In genomic region chr4:107765196-107765813, GRCm38 (mm10) we compare ENCODE assay signal across 18 mouse cellular contexts. TPM values are rescaled to one million over a fixed set of nuclear protein-coding genes. Genes with fewer than 3 reads are reported as not detected.
DNase-seq lines count a peak whose midpoint lies in the region; ATAC-seq and TF ChIP-seq lines count a peak whose summit lies in the region.
"Had no signal": no experiment of that assay in that cellular context is flagged by ENCODE, and none has a peak within 500 bp of the region (broad histone marks: within the 10 kb centered on the region; RNA-seq: fewer than 3 reads in every experiment).

No protein-coding gene starts in this region.

- 64% methylated on average over 9 of the region's 9 CpGs for WGBS in bone marrow, adult 2 months
- 38% methylated on average over 9 of the region's 9 CpGs for WGBS in forebrain, embryonic 16.5 days
- 47% methylated on average over 9 of the region's 9 CpGs for WGBS in hindbrain, postnatal 0 days
- 71% methylated on average over 9 of the region's 9 CpGs for WGBS in kidney, embryonic 16.5 days

- TF ChIP-seq CTCF in bone marrow, adult 2 months (IDR thresholded peaks at IDR 0.05; ENCODE audit: control insufficient read depth, insufficient read depth, low read length), result no peak
- no peak for TF ChIP-seq CTCF in brain, embryonic 14.5 days (IDR thresholded peaks at IDR 0.05; ENCODE audit: borderline replicate concordance, extremely low read depth, insufficient read depth, insufficient read length)
- TF ChIP-seq CTCF in hindbrain, postnatal 0 days (IDR thresholded peaks at IDR 0.05; ENCODE audit: low read depth), result no peak

- no peak overlapping the region for H3K9ac ChIP-seq in forebrain, embryonic 16.5 days (replicated peaks; ENCODE audit: low read depth, low read length)
- H3K9ac ChIP-seq in hindbrain, postnatal 0 days (replicated peaks; ENCODE audit: low read length), result no peak overlapping the region
- no peak overlapping the region for H3K9ac ChIP-seq in kidney, embryonic 16.5 days (replicated peaks; ENCODE audit: low read length)
- H3K9ac ChIP-seq: liver, embryonic 12.5 days; lung, embryonic 15.5 days had no signal

- no peaks in the 10 kb centered on the region for H3K9me3 ChIP-seq in forebrain, embryonic 16.5 days (ENCODE audit: control insufficient read depth, low read length)
- no peaks in the 10 kb centered on the region for H3K9me3 ChIP-seq in hindbrain, postnatal 0 days (ENCODE audit: low read length)
- no peaks in the 10 kb centered on the region for H3K9me3 ChIP-seq in kidney, embryonic 16.5 days (ENCODE audit: low read length)
- H3K9me3 ChIP-seq: G1E; liver, embryonic 12.5 days; lung, embryonic 15.5 days had no signal

- H3K27me3 ChIP-seq in forebrain, embryonic 16.5 days (replicated peaks; ENCODE audit: control insufficient read depth, insufficient read depth, low read length), result no peaks in the 10 kb centered on the region
- H3K27me3 ChIP-seq in hindbrain, postnatal 0 days (ENCODE audit: insufficient read depth, low read length), result no peaks in the 10 kb centered on the region
- no peaks in the 10 kb centered on the region for H3K27me3 ChIP-seq in kidney, embryonic 16.5 days (ENCODE audit: insufficient read depth, low read length)
- H3K27me3 ChIP-seq: lung, embryonic 15.5 days had no signal

- H3K4me2 ChIP-seq in forebrain, embryonic 16.5 days (ENCODE audit: low read length), result no peak overlapping the region
- no peak overlapping the region for H3K4me2 ChIP-seq in hindbrain, postnatal 0 days (ENCODE audit: low read depth, low read length)
- no peak overlapping the region for H3K4me2 ChIP-seq in kidney, embryonic 16.5 days (replicated peaks; ENCODE audit: low read depth, low read length)
- H3K4me2 ChIP-seq: liver, embryonic 12.5 days; lung, embryonic 15.5 days had no signal

- no peaks in the 10 kb centered on the region for H3K36me3 ChIP-seq in forebrain, embryonic 16.5 days (ENCODE audit: control insufficient read depth, insufficient read depth)
- no peaks in the 10 kb centered on the region for H3K36me3 ChIP-seq in hindbrain, postnatal 0 days (ENCODE audit: insufficient read depth, low read length)
- no peaks in the 10 kb centered on the region for H3K36me3 ChIP-seq in kidney, embryonic 16.5 days (ENCODE audit: insufficient read depth, low read length)
- H3K36me3 ChIP-seq: G1E; liver, embryonic 12.5 days; lung, embryonic 15.5 days had no signal

- no peak for TF ChIP-seq POLR2A in bone marrow, adult 2 months (IDR thresholded peaks at IDR 0.05; ENCODE audit: borderline replicate concordance, control insufficient read depth, low read depth, low read length)
- TF ChIP-seq POLR2A in brain, embryonic 14.5 days (IDR thresholded peaks at IDR 0.05; ENCODE audit: borderline replicate concordance, extremely low read depth, insufficient read depth, insufficient read length, poor library complexity, severe bottlenecking), result no peak

- H3K27ac ChIP-seq in bone marrow, adult 2 months (ENCODE audit: control insufficient read depth, insufficient read depth, low read depth, low read length, poor library complexity), result peak overlapping the region; percentile 24
- no peak overlapping the region for H3K27ac ChIP-seq in forebrain, embryonic 16.5 days (ENCODE audit: low read length)
- H3K27ac ChIP-seq in hindbrain, postnatal 0 days, result no peak overlapping the region
- no peak overlapping the region for H3K27ac ChIP-seq in kidney, embryonic 16.5 days (ENCODE audit: low read length)
- H3K27ac ChIP-seq: liver, embryonic 12.5 days; lung, embryonic 15.5 days had no signal

- ATAC-seq in forebrain, embryonic 16.5 days, result peak; percentile 52; the same call in 1 of the 2 replicates
- ATAC-seq in hindbrain, postnatal 0 days, result peak; percentile 68
- no peak for ATAC-seq in kidney, embryonic 16.5 days (ENCODE audit: low FRiP score, low TSS enrichment)
- ATAC-seq: liver, embryonic 12.5 days had no signal

- no peak overlapping the region for H3K4me3 ChIP-seq in bone marrow, adult 2 months (replicated peaks; ENCODE audit: control insufficient read depth, low read depth, low read length)
- no peak overlapping the region for H3K4me3 ChIP-seq in forebrain, embryonic 16.5 days (replicated peaks; ENCODE audit: low read length)
- H3K4me3 ChIP-seq in hindbrain, postnatal 0 days (ENCODE audit: low read length), result no peak overlapping the region
- no peak overlapping the region for H3K4me3 ChIP-seq in kidney, embryonic 16.5 days (ENCODE audit: low read length)
- H3K4me3 ChIP-seq: liver, embryonic 12.5 days; lung, embryonic 15.5 days; megakaryocyte, embryonic 14.5 days had no signal

- DNase-seq in brain, embryonic 14.5 days (ENCODE audit: low read depth), result peak; percentile 51
- DNase-seq in hindbrain, postnatal 0 days (ENCODE audit: low spot score), result no peak
- no peak for DNase-seq in cerebellum, adult 18-20 months
- DNase-seq in gastrocnemius, postnatal 4 days (ENCODE audit: low spot score in 2 of 2), result no peak
- DNase-seq: cerebellum, adult 2 months; heart, postnatal 10 days; kidney, adult 11 months; kidney, postnatal 25 days; left cerebral cortex, postnatal 4 days; thymus, adult 2 months had no signal

- no peaks in the 10 kb centered on the region; the same call in none of the 2 replicates for H3K4me1 ChIP-seq in bone marrow, adult 2 months (ENCODE audit: control insufficient read depth, insufficient read depth, low read length)
- H3K4me1 ChIP-seq in forebrain, embryonic 16.5 days (replicated peaks; ENCODE audit: control insufficient read depth, insufficient read depth, low read length), result peaks cover 14% of the 10 kb centered on the region
- H3K4me1 ChIP-seq in hindbrain, postnatal 0 days (ENCODE audit: insufficient read depth, low read length), result peaks cover 6% of the 10 kb centered on the region; the same call in 1 of the 2 replicates
- H3K4me1 ChIP-seq in kidney, embryonic 16.5 days (ENCODE audit: insufficient read depth, low read length), result no peaks in the 10 kb centered on the region
- H3K4me1 ChIP-seq: liver, embryonic 12.5 days; lung, embryonic 15.5 days had no signal

RNA-seq across cellular contexts. Expression of gene Lrp8, which starts 36.8 kb away (rescaled TPM):
- polyA plus RNA-seq in bone marrow, adult 2 months (2011; ENCODE audit: insufficient read depth, insufficient read length, low replicate concordance, missing spikeins), result 7.6 and 10.2 TPM in 2 replicates
- 129 and 146 TPM in 2 replicates for polyA plus RNA-seq in brain, embryonic 14.5 days (2012; rRNA removed)
- 70.4 and 71.8 TPM in 2 replicates for polyA plus RNA-seq in forebrain, embryonic 16.5 days (2015; fragmentation: Nextera tagmentation; extraction: Ambion mirVana)
- total RNA-seq in hindbrain, postnatal 0 days (2014; rRNA removed), result 62.2 and 65.9 TPM in 2 replicates
- 33.9 and 34.5 TPM in 2 replicates for polyA plus RNA-seq in hindbrain, postnatal 0 days (2015; fragmentation: Nextera tagmentation; extraction: Ambion mirVana)
- polyA plus RNA-seq in kidney, embryonic 16.5 days (2015; fragmentation: Nextera tagmentation; extraction: Ambion mirVana), result 1.1 and 1.2 TPM in 2 replicates
- 1 to 10 TPM; 2.4 to 2.6 TPM for total RNA-seq in gastrocnemius, postnatal 4 days (2021)
- total RNA-seq: gastrocnemius, adult 8-10 months had no signal
